In the genomic region with DNA sequence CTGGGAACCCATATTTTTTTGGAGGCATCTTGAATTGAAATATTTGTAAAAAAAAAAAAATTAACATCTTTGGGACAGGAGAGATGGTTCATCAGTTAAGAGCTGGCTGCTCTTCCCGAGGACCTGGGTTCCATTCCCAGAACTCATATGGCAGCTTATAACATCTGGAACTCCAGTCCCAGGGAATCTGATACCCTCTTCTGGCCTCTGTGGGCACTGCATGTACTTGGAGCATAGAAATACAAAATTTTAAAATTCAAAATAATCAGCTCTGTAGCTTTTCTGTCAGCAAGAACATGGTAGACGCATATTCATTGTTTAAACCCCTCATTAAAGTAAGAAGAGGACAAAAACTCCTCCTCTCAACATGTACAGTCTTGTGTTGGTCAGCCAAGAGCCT, we compare ENCODE assay signal across 1 mouse cellular context.
TF ChIP-seq lines count a peak whose summit lies in the region.

No protein-coding gene starts in this region.

TF ChIP-seq in MEL, 35 proteins besides CTCF, POLR2A, EP300 and RAD21:
- TF ChIP-seq SMC3 (IDR thresholded peaks at IDR 0.05; ENCODE audit: low read depth, low read length) (peak; percentile 58), MAZ (IDR thresholded peaks at IDR 0.05; ENCODE audit: low read depth, low read length) (no peak)
